Mouse (Mus musculus) midbrain, embryonic 11.5 days (tissue): ENCODE data around the gene St3gal2. TPM values are rescaled to one million over a fixed set of nuclear protein-coding genes. Genes with fewer than 3 reads are reported as not detected.
A peak's percentile ranks its signal among the peaks of the same experiment; 100 is the strongest.
"Not testable (repeated sequence)": the region's sequence is repeated elsewhere in the genome, so short reads cannot be mapped to it uniquely, and the experiment has no call there.

Experiments
- ATAC-seq: fragments of 200-750 bp; cut with Nextera tagmentation; 2 replicates; pipeline ENCODE4 v1.8.0; 2017; ENCODE audit warnings: moderate TSS enrichment, moderate library complexity; ENCODE audit not compliant: low FRiP score
- DNase-seq: peaks from one replicate; pipeline ENCODE4 v3.0.0; 2015; ENCODE audit warnings: low spot score; ENCODE audit errors: missing footprints
- H3K27ac ChIP-seq: fragments of 300-500 bp; sonication (generic); 2 replicates; pipeline ENCODE4 v1.5.1; 2014; ENCODE audit warnings: low read depth, low read length
- H3K27me3 ChIP-seq: fragments of 300-500 bp; sonication (generic); 2 replicates; pipeline ENCODE4 v1.6.1; 2014; ENCODE audit warnings: mild to moderate bottlenecking, low read length, moderate library complexity, mixed read lengths; ENCODE audit not compliant: control insufficient read depth, insufficient read depth
- H3K36me3 ChIP-seq: fragments of 300-500 bp; sonication (generic); 2 replicates; pipeline ENCODE4 v1.6.1; 2014; ENCODE audit warnings: mild to moderate bottlenecking, low read length, moderate library complexity, mixed read lengths; ENCODE audit not compliant: control insufficient read depth, insufficient read depth
- H3K4me1 ChIP-seq: fragments of 300-500 bp; sonication (generic); 2 replicates; pipeline ENCODE4 v1.6.1; 2014; ENCODE audit warnings: low read length; ENCODE audit not compliant: control insufficient read depth, insufficient read depth
- H3K4me2 ChIP-seq: fragments of 300-500 bp; sonication (generic); 2 replicates; pipeline ENCODE4 v1.6.1; 2014; ENCODE audit warnings: mild to moderate bottlenecking, moderate library complexity
- H3K4me3 ChIP-seq: fragments of 300-500 bp; sonication (generic); 2 replicates; pipeline ENCODE4 v1.5.1; 2014; ENCODE audit warnings: low read depth, low read length
- H3K9ac ChIP-seq: fragments of 300-500 bp; sonication (generic); 2 replicates; pipeline ENCODE4 v1.6.1; 2014; ENCODE audit warnings: low read length
- H3K9me3 ChIP-seq: fragments of 300-500 bp; sonication (generic); 2 replicates; pipeline ENCODE4 v1.6.1; 2016; ENCODE audit warnings: low read length; ENCODE audit not compliant: control insufficient read depth
- WGBS: fragments of 180-500 bp; shearing (Covaris S2); extraction: QIAGEN DNeasy Blood & Tissue Kit; methylation state at CpG from one replicate; pipeline ENCODE4 v1.1.7; 2014; 5-methylcytosine and 5-hydroxymethylcytosine counted together
- microRNA-seq: library from miRNA; unstranded; fragments of <30 nt; microRNA quantifications from one replicate; pipeline ENCODE4, GENCODE M21; 2017
- polyA plus RNA-seq: library from polyadenylated mRNA; unstranded; fragments of >200 nt; fragmentation: Nextera tagmentation; extraction: Ambion mirVana; gene quantifications from 2 replicates; pipeline ENCODE4 v1.2.1, GENCODE M21; 2014

St3gal2 gene
- polyA plus RNA-seq, 1 experiment from 2014 or later = 11.3 TPM

GRCm38 (mm10) chr8:110996641-110997430 is 77.1 kb downstream of the St3gal2 start:
- Histone ChIP-seq H3K27me3 (no peaks in the 10 kb centered on the region), H3K4me1 (peaks cover 3% of the 10 kb centered on the region; the same call in 1 of the 2 replicates), H3K36me3 (peaks cover 6% of the 10 kb centered on the region; the same call in 1 of the 2 replicates), H3K9me3 (no peaks in the 10 kb centered on the region), H3K27ac (no peak overlapping the region), H3K9ac (peak overlapping the region; percentile 82), H3K4me3 (peak overlapping the region; percentile 93), H3K4me2 (peak overlapping the region; percentile 85)
- DNase-seq (peak; percentile 86), ATAC-seq (no peak)
- 37% methylated on average over 16 of the region's 16 CpGs for WGBS

- DNase-seq (peak; percentile 97), ATAC-seq (peak; percentile 94)
- H3K9me3 ChIP-seq = no peaks in the 10 kb centered on the region
- H3K4me2 ChIP-seq = peak within 1 kb of the TSS; percentile 85
- peak within 1 kb of the TSS; percentile 82 for H3K9ac ChIP-seq
- peak within 1 kb of the TSS; percentile 93 for H3K4me3 ChIP-seq
- peaks cover under 1% of the 10 kb centered on the region; the same call in 1 of the 2 replicates for H3K36me3 ChIP-seq
- H3K27ac ChIP-seq = peak within 1 kb of the TSS; percentile 40
- peaks cover 3% of the 10 kb centered on the region; the same call in 1 of the 2 replicates for H3K4me1 ChIP-seq
- 4% methylated on average over 58 of the region's 58 CpGs for WGBS
- H3K27me3 ChIP-seq = no peaks in the 10 kb centered on the region
Observed at GRCm38 (mm10) chr8:110997547-110998531, 78.1 kb downstream of the St3gal2 start, which contains the start of gene Ddx19a. Gene Ddx19a, minus strand, starts transcription at chr8:110997800.

- not testable (repeated sequence) for H3K9me3 ChIP-seq, H3K4me3 ChIP-seq, H3K4me2 ChIP-seq, H3K4me1 ChIP-seq, H3K27me3 ChIP-seq, ATAC-seq, DNase-seq, H3K9ac ChIP-seq, H3K36me3 ChIP-seq, H3K27ac ChIP-seq
- 90% methylated on average over 7 of the region's 10 CpGs for WGBS
Observed at GRCm38 (mm10) chr8:111010230-111010991, 90.7 kb downstream of the St3gal2 start.

Small RNA genes lying within 50 kb of the gene (microRNA-seq; reads per million reads assigned to microRNA genes)
- not detected for gene Mir3473d

Other genes with a start within 250 kb of the St3gal2 start
- 7.4 and 9.6 TPM in 2 replicates for gene Mtss1l, start 198.4 kb upstream of the St3gal2 start, polyA plus RNA-seq
- 0.38 and 0.81 TPM in 2 replicates for gene Il34, start 114.0 kb upstream of the St3gal2 start, polyA plus RNA-seq
- gene Cog4, start 73.3 kb upstream of the St3gal2 start, polyA plus RNA-seq = 65.3 and 70.0 TPM in 2 replicates
- 203 and 205 TPM in 2 replicates for gene Sf3b3, start 73.1 kb upstream of the St3gal2 start, polyA plus RNA-seq
- 4.0 and 4.3 TPM in 2 replicates for gene Fuk, start 17.4 kb upstream of the St3gal2 start, polyA plus RNA-seq
- gene Ddx19a, start 77.9 kb downstream of the St3gal2 start, polyA plus RNA-seq = 32.8 and 33.4 TPM in 2 replicates
- 7.9 and 8.3 TPM in 2 replicates for gene Ddx19b, start 111.8 kb downstream of the St3gal2 start, polyA plus RNA-seq
- gene Aars, start 113.2 kb downstream of the St3gal2 start, polyA plus RNA-seq = 73.2 and 79.9 TPM in 2 replicates
- gene Exosc6, start 136.4 kb downstream of the St3gal2 start, polyA plus RNA-seq = 8.4 and 10.8 TPM in 2 replicates
- 0.41 and 0.77 TPM in 2 replicates for gene Clec18a, start 172.5 kb downstream of the St3gal2 start, polyA plus RNA-seq
- gene Pdpr, start 174.7 kb downstream of the St3gal2 start, polyA plus RNA-seq = 5.0 and 7.1 TPM in 2 replicates